Mouse (Mus musculus) heart, adult 10 weeks (tissue): Measurements from ENCODE around the gene Ppp1r27. TPM values are rescaled to one million over a fixed set of nuclear protein-coding genes. Genes with fewer than 3 reads are reported as not detected.

Experiments used
- polyA plus RNA-seq: library from polyadenylated mRNA; stranded (reverse); fragments of 350-450 nt; fragmentation: Illumina TruSeq; extraction: RNeasy Lipid Tissue Mini Kit (QIAGEN cat#74804); gene quantifications from one replicate; pipeline ENCODE4 v1.2.3, GENCODE M21; 2014; ENCODE audit warnings: low read depth, low replicate concordance

Ppp1r27 gene
- polyA plus RNA-seq: not detected

DNA sequence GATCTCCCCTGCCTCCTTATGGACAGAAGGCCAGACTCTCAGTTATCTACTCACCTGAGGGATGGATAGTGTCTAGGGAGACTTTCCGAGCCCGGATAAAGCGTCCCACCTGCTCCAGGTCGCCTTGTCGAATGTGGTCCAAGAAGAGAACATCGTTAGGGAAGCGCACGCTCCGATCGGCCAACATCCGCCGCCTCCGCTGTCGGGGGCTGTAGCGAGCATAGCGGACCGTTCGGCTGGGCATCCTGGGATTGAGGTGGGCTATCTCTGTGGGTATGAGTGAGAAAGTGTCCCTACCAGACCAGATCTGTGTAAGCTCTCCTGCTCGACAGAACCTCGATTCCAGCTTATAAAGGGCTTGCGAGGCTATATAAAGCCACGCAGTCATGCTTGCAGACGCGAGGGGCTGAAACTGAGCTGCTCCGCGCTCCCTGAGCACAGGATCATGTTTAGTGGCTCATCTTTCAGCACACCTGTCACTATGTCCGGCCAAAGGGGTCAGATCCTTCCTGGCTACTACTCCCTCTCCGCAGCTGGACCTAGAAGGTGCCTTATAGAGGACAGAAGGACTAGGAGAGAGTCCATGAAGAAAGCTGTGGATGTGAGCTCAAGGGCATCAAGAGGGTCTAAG lies at the start of gene Ppp1r27:
Gene Ppp1r27, minus strand, starts transcription at position 323 of the 631 bp plus-strand sequence.

DNA sequence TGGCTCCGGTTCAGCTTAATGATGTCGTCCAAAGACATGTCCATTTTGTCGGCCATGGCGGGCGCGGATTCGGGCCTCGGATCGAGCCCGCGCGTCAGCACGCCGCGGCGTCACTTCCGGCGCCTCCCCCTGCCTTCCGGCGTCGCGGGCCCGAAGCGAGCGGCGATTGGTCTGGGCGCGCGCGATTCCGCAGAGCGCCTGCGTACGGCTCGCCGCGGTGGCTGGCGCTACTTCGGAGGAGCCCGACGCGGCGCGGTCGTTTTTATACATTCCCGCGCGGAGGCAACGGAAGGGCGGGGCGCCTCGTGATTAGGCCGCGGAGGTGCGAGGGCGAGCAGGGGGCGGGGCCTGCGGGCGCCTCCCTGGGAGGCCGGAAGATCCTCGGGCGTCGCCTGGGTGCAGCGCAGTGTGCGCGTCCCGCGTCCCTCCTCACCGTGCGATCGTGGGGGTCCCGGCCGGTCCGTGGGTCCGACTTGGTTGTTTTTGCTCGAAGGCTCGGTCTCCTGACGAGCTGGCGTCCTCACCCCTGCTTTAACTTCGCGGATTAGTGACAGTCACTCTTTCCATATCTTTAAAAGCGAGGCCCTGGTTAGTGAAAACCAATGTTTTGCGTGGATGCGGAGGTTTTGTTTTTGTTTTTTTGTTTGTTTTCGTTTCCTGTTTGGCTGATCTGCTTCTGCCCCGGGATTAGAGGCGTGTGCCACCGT lies 47.5 kb upstream of the Ppp1r27 start, which contains the start of the genes Alyref and Anapc11:
Gene Alyref, minus strand, starts transcription at position 83 of the 707 bp plus-strand sequence.
Gene Anapc11, plus strand, starts transcription at position 139 of the 707 bp plus-strand sequence.

GRCm38 (mm10) chr11:120581490-120582267 lies 30.7 kb upstream of the Ppp1r27 start, which contains the start of gene Arhgdia:
Gene Arhgdia (minus strand): TSS chr11:120581624.

DNA sequence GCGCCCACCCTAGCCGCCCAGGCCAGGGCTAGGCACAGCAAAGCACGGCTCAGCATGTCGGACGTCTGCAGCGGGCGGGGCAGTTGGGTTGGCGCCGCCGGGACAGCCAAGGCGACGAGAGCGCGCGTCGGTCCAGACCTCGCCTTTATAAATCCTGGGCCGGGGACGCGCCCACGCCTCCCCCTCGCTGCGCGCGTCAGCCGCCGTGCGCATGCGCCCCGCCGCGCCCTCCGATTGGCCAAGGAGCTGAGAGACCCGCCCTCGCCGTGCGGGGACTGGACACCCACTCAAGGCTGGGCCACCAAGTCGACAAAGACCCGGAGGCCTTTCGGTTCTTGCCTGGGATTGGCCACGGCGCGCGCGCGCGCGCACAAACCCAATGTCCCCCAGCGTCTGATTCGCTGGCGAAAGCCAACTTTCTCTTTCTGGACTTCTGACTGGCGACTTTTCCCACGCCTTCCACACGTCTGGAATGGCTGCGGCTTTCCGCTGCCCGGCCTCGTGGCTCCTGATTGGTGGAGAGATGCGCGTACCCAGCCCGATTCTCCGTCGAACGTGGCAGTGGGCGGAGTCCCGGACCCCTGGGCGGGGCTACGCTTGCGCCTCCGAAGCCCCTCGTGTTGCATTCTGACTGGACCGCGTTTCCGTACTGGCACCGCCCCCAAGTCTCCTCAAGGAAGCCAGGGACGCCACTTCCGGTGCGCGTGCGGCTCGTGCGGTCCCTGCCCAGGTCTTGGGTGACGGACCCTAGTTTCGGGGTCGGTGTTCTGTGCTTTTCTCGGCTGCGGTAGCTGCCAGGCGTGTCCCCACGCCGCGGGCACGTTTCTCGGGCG lies 22.0 kb upstream of the Ppp1r27 start, which contains the start of gene P4hb:
Gene P4hb, minus strand, starts transcription at position 502 of the 833 bp plus-strand sequence.

GRCm38 (mm10) chr11:120549168-120549945 lies 1.6 kb downstream of the Ppp1r27 start, which contains the start of gene Mcrip1:
Gene Mcrip1 (minus strand): TSS chr11:120549727.

DNA sequence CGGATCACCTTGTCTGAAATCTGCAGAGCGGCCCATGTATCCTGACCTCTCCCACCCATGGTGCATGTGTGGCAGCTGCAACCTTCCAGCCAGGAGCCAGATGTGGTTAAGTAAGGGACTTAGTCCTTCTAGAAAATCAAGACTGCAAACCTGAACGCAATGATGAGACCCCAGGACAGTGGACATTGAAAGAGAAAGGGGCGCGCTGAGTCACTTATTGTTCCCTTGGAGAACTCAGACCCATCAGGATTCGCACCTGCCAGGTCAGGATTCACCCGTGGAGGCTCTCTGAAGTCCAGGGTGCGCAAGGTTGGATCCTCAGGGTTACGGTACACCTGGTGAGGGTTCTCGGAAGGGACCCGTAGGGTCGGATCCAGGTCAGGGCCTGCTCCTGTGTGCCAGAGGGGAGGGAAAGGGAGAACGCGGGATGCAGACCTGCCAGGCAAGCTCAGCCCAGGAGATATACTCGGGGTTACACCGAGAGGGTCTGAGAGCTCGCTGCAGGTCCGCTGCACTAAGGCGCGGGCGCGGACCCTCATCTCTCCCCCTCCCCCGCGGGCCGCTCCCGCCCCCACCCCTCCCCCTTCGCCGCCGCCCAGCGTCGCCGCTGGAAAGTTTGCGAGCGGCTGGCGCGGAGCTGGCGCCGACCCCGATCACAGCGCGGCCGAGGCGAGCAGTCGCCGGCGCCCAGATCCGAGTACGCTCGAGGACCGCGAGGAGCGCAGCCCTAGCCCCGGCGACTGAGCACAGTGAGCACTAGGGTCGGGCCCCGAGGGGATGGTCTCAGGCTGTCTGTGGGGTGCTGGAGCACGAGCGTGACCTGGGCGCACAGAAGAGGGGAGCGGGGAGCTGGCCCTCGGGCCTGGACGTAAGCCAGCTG lies 20.6 kb downstream of the Ppp1r27 start, which contains the start of gene Gcgr:
Gene Gcgr, plus strand, starts transcription at position 615 of the 880 bp plus-strand sequence.

Other genes with a start within 250 kb of the Ppp1r27 start
- 443 TPM for gene Actg1, start 202.6 kb downstream of the Ppp1r27 start, polyA plus RNA-seq
- not detected for gene Fscn2, start 189.6 kb downstream of the Ppp1r27 start, polyA plus RNA-seq
- gene Faap100, start 172.4 kb downstream of the Ppp1r27 start, polyA plus RNA-seq: 12.4 TPM
- gene Nploc4, start 113.4 kb downstream of the Ppp1r27 start, polyA plus RNA-seq: 46.6 TPM
- gene Tspan10, start 108.5 kb downstream of the Ppp1r27 start, polyA plus RNA-seq: not detected
- gene Pde6g, start 97.6 kb downstream of the Ppp1r27 start, polyA plus RNA-seq: 1.0 TPM
- 53.5 TPM for gene Oxld1, start 93.1 kb downstream of the Ppp1r27 start, polyA plus RNA-seq
- 10.3 TPM for gene Ccdc137, start 93.0 kb downstream of the Ppp1r27 start, polyA plus RNA-seq
- gene Arl16, start 83.5 kb downstream of the Ppp1r27 start, polyA plus RNA-seq: 11.3 TPM
- gene Mrpl12, start 66.5 kb downstream of the Ppp1r27 start, polyA plus RNA-seq: 230 TPM
- gene Slc25a10, start 59.3 kb downstream of the Ppp1r27 start, polyA plus RNA-seq: 12.9 TPM
- 0.81 TPM for gene Gcgr, start 20.4 kb downstream of the Ppp1r27 start, polyA plus RNA-seq
- gene Mcrip1, start 1.4 kb downstream of the Ppp1r27 start, polyA plus RNA-seq: 64.9 TPM
- gene P4hb, start 22.1 kb upstream of the Ppp1r27 start, polyA plus RNA-seq: 176 TPM
- 159 TPM for gene Arhgdia, start 30.5 kb upstream of the Ppp1r27 start, polyA plus RNA-seq
- 25.3 TPM for gene Alyref, start 47.2 kb upstream of the Ppp1r27 start, polyA plus RNA-seq
- gene Anapc11, start 47.3 kb upstream of the Ppp1r27 start, polyA plus RNA-seq: 53.2 TPM
- not detected for gene Npb, start 57.3 kb upstream of the Ppp1r27 start, polyA plus RNA-seq
- 72.2 TPM for gene Pcyt2, start 66.8 kb upstream of the Ppp1r27 start, polyA plus RNA-seq
- gene Sirt7, start 74.1 kb upstream of the Ppp1r27 start, polyA plus RNA-seq: 16.4 TPM
- 42.4 TPM for gene Mafg, start 82.5 kb upstream of the Ppp1r27 start, polyA plus RNA-seq
- gene Pycr1, start 92.6 kb upstream of the Ppp1r27 start, polyA plus RNA-seq: 2.0 TPM
- 61.7 TPM for gene Myadml2, start 97.0 kb upstream of the Ppp1r27 start, polyA plus RNA-seq
- not detected for gene Notum, start 110.0 kb upstream of the Ppp1r27 start, polyA plus RNA-seq
- 39.2 TPM for gene Aspscr1, start 121.8 kb upstream of the Ppp1r27 start, polyA plus RNA-seq
- gene Cenpx, start 162.6 kb upstream of the Ppp1r27 start, polyA plus RNA-seq: 53.4 TPM
- gene Lrrc45, start 162.8 kb upstream of the Ppp1r27 start, polyA plus RNA-seq: 12.1 TPM
- gene Rac3, start 170.3 kb upstream of the Ppp1r27 start, polyA plus RNA-seq: 4.0 TPM
- 23.6 TPM for gene Dcxr, start 176.1 kb upstream of the Ppp1r27 start, polyA plus RNA-seq
- gene Cbr2, start 181.0 kb upstream of the Ppp1r27 start, polyA plus RNA-seq: 30.3 TPM
- gene Hmga1b, start 211.7 kb upstream of the Ppp1r27 start, polyA plus RNA-seq: 3.6 TPM
- 18.9 TPM for gene Rfng, start 233.1 kb upstream of the Ppp1r27 start, polyA plus RNA-seq
- gene Gps1, start 233.1 kb upstream of the Ppp1r27 start, polyA plus RNA-seq: 66.7 TPM
- 27.0 TPM for gene Dus1l, start 245.3 kb upstream of the Ppp1r27 start, polyA plus RNA-seq